Mouse (Mus musculus) liver, adult 2 months (tissue): ENCODE data around the gene Il6ra. TPM values are rescaled to one million over a fixed set of nuclear protein-coding genes. Genes with fewer than 3 reads are reported as not detected.

ENCODE experiments used
- DNase-seq: peaks from one replicate; pipeline ENCODE4 v3.0.0-alpha.2; 2011; ENCODE audit warnings: low read depth, low spot score; ENCODE audit errors: extremely low read depth
- H3K27ac ChIP-seq: fragments of 200-500 bp; replicated peaks from 2 replicates; pipeline ENCODE4 v1.5.1; 2012; ENCODE audit warnings: low read depth, mild to moderate bottlenecking, control low read depth, inconsistent platforms, low read length; ENCODE audit not compliant: insufficient read depth
- H3K27me3 ChIP-seq: fragments of 200-500 bp; 2 replicates; pipeline ENCODE4 v1.6.1; 2012; ENCODE audit warnings: mild to moderate bottlenecking, moderate library complexity, low read length, inconsistent platforms; ENCODE audit not compliant: control insufficient read depth, insufficient read depth
- H3K36me3 ChIP-seq: fragments of 200-500 bp; 2 replicates; pipeline ENCODE4 v1.6.1; 2012; ENCODE audit warnings: low read length, inconsistent platforms; ENCODE audit not compliant: control insufficient read depth, insufficient read depth
- H3K4me1 ChIP-seq: fragments of 200-500 bp; 2 replicates; pipeline ENCODE4 v1.6.1; 2011; ENCODE audit warnings: low read length; ENCODE audit not compliant: control insufficient read depth, insufficient read depth
- H3K4me3 ChIP-seq: fragments of 200-500 bp; 2 replicates; pipeline ENCODE4 v1.5.1; 2011; ENCODE audit warnings: low read depth, mild to moderate bottlenecking, control low read depth, low read length, moderate library complexity; ENCODE audit not compliant: insufficient read depth
- H3K79me2 ChIP-seq: fragments of 200-500 bp; 2 replicates; pipeline ENCODE4 v1.6.1; 2012; ENCODE audit warnings: inconsistent platforms, mild to moderate bottlenecking, low read length, moderate library complexity; ENCODE audit not compliant: control insufficient read depth, insufficient read depth
- H3K9ac ChIP-seq: fragments of 200-500 bp; 2 replicates; pipeline ENCODE4 v1.6.1; 2012; ENCODE audit warnings: low read depth, mild to moderate bottlenecking, control low read depth, inconsistent platforms, low read length
- CTCF ChIP-seq: fragments of 200-500 bp; IDR thresholded peaks from 2 replicates; pipeline ENCODE4 v1.5.1; 2011; ENCODE audit warnings: low read depth, low read length, control low read depth
- POLR2A ChIP-seq: fragments of 200-500 bp; IDR thresholded peaks from 2 replicates; pipeline ENCODE4 v1.6.1; 2011; ENCODE audit warnings: low read length, control low read depth; ENCODE audit not compliant: insufficient read depth; ENCODE audit errors: extremely low read depth
- WGBS: fragments of 180-500 bp; shearing (Covaris S2); methylation state at CpG from one replicate; pipeline ENCODE4 v1.1.7; 2018; 5-methylcytosine and 5-hydroxymethylcytosine counted together
- polyA plus RNA-seq: library from polyadenylated mRNA; depleted of rRNA; stranded (reverse); fragments of >200 nt; gene quantifications from 2 replicates; pipeline ENCODE4 v1.2.3, GENCODE M21; 2012
- total RNA-seq: library from RNA; depleted of rRNA; stranded (reverse); fragments of >200 nt; gene quantifications from 2 replicates; pipeline ENCODE4 v1.2.3, GENCODE M21; 2014

Il6ra gene
- total and polyA plus RNA-seq, 2 experiments, result 10.5 to 15.4 TPM

- Histone ChIP-seq H3K27me3 (no peaks in the 10 kb centered on the region), H3K4me1 (peaks cover 2% of the 10 kb centered on the region; the same call in 1 of the 2 replicates), H3K79me2 (no peaks in the 10 kb centered on the region), H3K27ac (no peak overlapping the region), H3K4me3 (no peak overlapping the region), H3K36me3 (peaks cover 29% of the 10 kb centered on the region), H3K9ac (no peak overlapping the region)
- WGBS, result 96% methylated on average over 5 of the region's 5 CpGs
- no peak for DNase-seq
- no peak for TF ChIP-seq CTCF
- no peak for TF ChIP-seq POLR2A
Measured at GRCm38 (mm10) chr3:89874076-89874475, 38.9 kb downstream of the Il6ra start.

GRCm38 (mm10) chr3:89872684-89873083 is 40.3 kb downstream of the Il6ra start:
- Histone ChIP-seq H3K36me3 (peaks cover 19% of the 10 kb centered on the region), H3K4me3 (no peak overlapping the region), H3K4me1 (peaks cover 2% of the 10 kb centered on the region; the same call in 1 of the 2 replicates), H3K9ac (no peak overlapping the region), H3K27ac (no peak overlapping the region), H3K27me3 (no peaks in the 10 kb centered on the region), H3K79me2 (no peaks in the 10 kb centered on the region)
- TF ChIP-seq POLR2A (no peak), CTCF (no peak)
- WGBS, result 12% methylated on average over 6 of the region's 6 CpGs
- DNase-seq, result peak; percentile 70

GRCm38 (mm10) chr3:89872209-89872608 is 40.8 kb downstream of the Il6ra start:
- no peaks in the 10 kb centered on the region for H3K79me2 ChIP-seq
- H3K9ac ChIP-seq, result no peak overlapping the region
- H3K36me3 ChIP-seq, result peaks cover 17% of the 10 kb centered on the region
- peaks cover 2% of the 10 kb centered on the region; the same call in 1 of the 2 replicates for H3K4me1 ChIP-seq
- TF ChIP-seq POLR2A (no peak), CTCF (no peak)
- H3K27ac ChIP-seq, result no peak overlapping the region
- 21% methylated on average over 7 of the region's 7 CpGs for WGBS
- no peak for DNase-seq
- H3K4me3 ChIP-seq, result no peak overlapping the region
- no peaks in the 10 kb centered on the region for H3K27me3 ChIP-seq

- no peak for TF ChIP-seq CTCF
- no peak for TF ChIP-seq POLR2A
- H3K9ac ChIP-seq, result no peak overlapping the region
- peaks cover 16% of the 10 kb centered on the region for H3K36me3 ChIP-seq
- no peak overlapping the region for H3K27ac ChIP-seq
- no peaks in the 10 kb centered on the region for H3K27me3 ChIP-seq
- H3K79me2 ChIP-seq, result no peaks in the 10 kb centered on the region
- H3K4me1 ChIP-seq, result peaks cover 2% of the 10 kb centered on the region; the same call in 1 of the 2 replicates
- no peak for DNase-seq
- H3K4me3 ChIP-seq, result no peak overlapping the region
- WGBS, result 81% methylated on average over 8 of the region's 8 CpGs
Measured at GRCm38 (mm10) chr3:89871339-89871914, 41.6 kb downstream of the Il6ra start.

- 94% methylated on average over 22 of the region's 22 CpGs for WGBS
- H3K4me1 ChIP-seq, result peaks cover 2% of the 10 kb centered on the region; the same call in 1 of the 2 replicates
Measured at GRCm38 (mm10) chr3:89870472-89871271, 42.3 kb downstream of the Il6ra start.

GRCm38 (mm10) chr3:89869556-89869955 is 43.4 kb downstream of the Il6ra start:
- H3K79me2 ChIP-seq, result no peaks in the 10 kb centered on the region
- H3K9ac ChIP-seq, result no peak overlapping the region
- TF ChIP-seq CTCF, result no peak
- no peak for TF ChIP-seq POLR2A
- peaks cover 2% of the 10 kb centered on the region; the same call in 1 of the 2 replicates for H3K4me1 ChIP-seq
- no peak overlapping the region for H3K4me3 ChIP-seq
- H3K36me3 ChIP-seq, result peaks cover 14% of the 10 kb centered on the region
- no peak overlapping the region for H3K27ac ChIP-seq
- H3K27me3 ChIP-seq, result no peaks in the 10 kb centered on the region
- DNase-seq, result no peak
- 87% methylated on average over 9 of the region's 9 CpGs for WGBS

More at GRCm38 (mm10) chr3:89870472-89871271, 42.3 kb downstream of the Il6ra start:
- H3K27ac ChIP-seq, result no peak overlapping the region
- no peaks in the 10 kb centered on the region for H3K27me3 ChIP-seq
- no peak overlapping the region for H3K9ac ChIP-seq
- H3K36me3 ChIP-seq, result peaks cover 16% of the 10 kb centered on the region
- H3K4me3 ChIP-seq, result no peak overlapping the region
- no peak for DNase-seq
- no peaks in the 10 kb centered on the region for H3K79me2 ChIP-seq
- no peak for TF ChIP-seq CTCF
- no peak for TF ChIP-seq POLR2A
